Mouse (Mus musculus): ENCODE measurements around the gene Zc3h12d. TPM values are rescaled to one million over a fixed set of nuclear protein-coding genes. Genes with fewer than 3 reads are reported as not detected.

Gene Zc3h12d
- polyA plus RNA-seq, 1 experiment from 2014 or later, result 0.25 TPM

Small RNA genes lying within 50 kb of the gene (microRNA-seq; reads per million reads assigned to microRNA genes)
- gene Mir5104, result 1.7 reads per million, percentile 2 among the genes with 10 or more reads in this experiment

Other genes starting within 250 kb of the Zc3h12d start
- gene Lrp11, start 242.7 kb upstream of the Zc3h12d start, polyA plus RNA-seq (2015; fragmentation: Nextera tagmentation; extraction: Ambion mirVana), result 37.1 and 37.6 TPM in 2 replicates
- gene Nup43, start 165.0 kb upstream of the Zc3h12d start, polyA plus RNA-seq (2015; fragmentation: Nextera tagmentation; extraction: Ambion mirVana), result 26.8 and 33.1 TPM in 2 replicates
- gene Pcmt1, start 151.3 kb upstream of the Zc3h12d start, polyA plus RNA-seq (2015; fragmentation: Nextera tagmentation; extraction: Ambion mirVana), result 164 and 177 TPM in 2 replicates
- 10.6 and 11.5 TPM in 2 replicates for gene Lats1, start 151.3 kb upstream of the Zc3h12d start, polyA plus RNA-seq (2015; fragmentation: Nextera tagmentation; extraction: Ambion mirVana)
- gene Katna1, start 106.5 kb upstream of the Zc3h12d start, polyA plus RNA-seq (2015; fragmentation: Nextera tagmentation; extraction: Ambion mirVana), result 25.3 and 28.9 TPM in 2 replicates
- 48.1 and 49.5 TPM in 2 replicates for gene Ginm1, start 39.6 kb upstream of the Zc3h12d start, polyA plus RNA-seq (2015; fragmentation: Nextera tagmentation; extraction: Ambion mirVana)
- gene Ppil4, start 39.6 kb upstream of the Zc3h12d start, polyA plus RNA-seq (2015; fragmentation: Nextera tagmentation; extraction: Ambion mirVana), result 51.9 and 55.7 TPM in 2 replicates
- 11.6 and 13.3 TPM in 2 replicates for gene Tab2, start 123.8 kb downstream of the Zc3h12d start, polyA plus RNA-seq (2015; fragmentation: Nextera tagmentation; extraction: Ambion mirVana)